Mouse (Mus musculus) mature B cell (primary cell): Measurements from ENCODE around the gene Rtn4rl1.

Source experiments
- in situ Hi-C: fragments of 300-500 bp; cut with MboI; formaldehyde crosslinking; loops from 2 replicates; pipeline ENCODE4 v1.14.3; 2019

Rtn4rl1 gene

GRCm38 (mm10) chr11:75193256-75194071, at the start of gene Rtn4rl1:
TSS of gene Rtn4rl1 (plus strand) at chr11:75193783.
- in situ Hi-C loops = loop anchor here (5.0 kb wide), 1 partner anchor 94 kb away; no protein-coding TSS in a partner anchor

GRCm38 (mm10) chr11:75145841-75146240, 47.7 kb upstream of the Rtn4rl1 start:
- in situ Hi-C loops = no loop called here

- in situ Hi-C loops = no loop called here
Observed at GRCm38 (mm10) chr11:75147106-75147845, 46.3 kb upstream of the Rtn4rl1 start.

GRCm38 (mm10) chr11:75147846-75148168, 45.8 kb upstream of the Rtn4rl1 start:
- in situ Hi-C loops = no loop called here

GRCm38 (mm10) chr11:75148332-75149035, 45.1 kb upstream of the Rtn4rl1 start:
- in situ Hi-C loops = no loop called here

GRCm38 (mm10) chr11:75150346-75150745, 43.2 kb upstream of the Rtn4rl1 start:
- in situ Hi-C loops = loop anchor here (10.0 kb wide), 1 partner anchor 166 kb away; no protein-coding TSS in a partner anchor

GRCm38 (mm10) chr11:75152603-75153557, 40.7 kb upstream of the Rtn4rl1 start:
- in situ Hi-C loops = loop anchor here (10.0 kb wide), 1 partner anchor 168 kb away; no protein-coding TSS in a partner anchor

- in situ Hi-C loops = loop anchor here (10.0 kb wide), 1 partner anchor 169 kb away; no protein-coding TSS in a partner anchor
Observed at GRCm38 (mm10) chr11:75154053-75154585, 39.5 kb upstream of the Rtn4rl1 start.

- in situ Hi-C loops = loop anchor here (10.0 kb wide), 1 partner anchor 171 kb away; no protein-coding TSS in a partner anchor
Observed at GRCm38 (mm10) chr11:75155985-75156384, 37.6 kb upstream of the Rtn4rl1 start.

- in situ Hi-C loops = loop anchor here (10.0 kb wide), 1 partner anchor 172 kb away; no protein-coding TSS in a partner anchor
Observed at GRCm38 (mm10) chr11:75156416-75156815, 37.2 kb upstream of the Rtn4rl1 start.

- in situ Hi-C loops = loop anchor here (10.0 kb wide), 1 partner anchor 172 kb away; no protein-coding TSS in a partner anchor
Observed at GRCm38 (mm10) chr11:75157037-75157436, 36.5 kb upstream of the Rtn4rl1 start.

- in situ Hi-C loops = loop anchor here (10.0 kb wide), 1 partner anchor 173 kb away; no protein-coding TSS in a partner anchor
Observed at GRCm38 (mm10) chr11:75157901-75158300, 35.7 kb upstream of the Rtn4rl1 start.

- in situ Hi-C loops = loop anchor here (10.0 kb wide), 1 partner anchor 174 kb away; no protein-coding TSS in a partner anchor
Observed at GRCm38 (mm10) chr11:75158432-75158831, 35.2 kb upstream of the Rtn4rl1 start.

GRCm38 (mm10) chr11:75159564-75159963, 34.0 kb upstream of the Rtn4rl1 start:
- in situ Hi-C loops = loop anchor here (10.0 kb wide), 1 partner anchor 175 kb away; no protein-coding TSS in a partner anchor

GRCm38 (mm10) chr11:75160954-75161353, 32.6 kb upstream of the Rtn4rl1 start:
- in situ Hi-C loops = no loop called here

GRCm38 (mm10) chr11:75161417-75162008, 32.1 kb upstream of the Rtn4rl1 start:
- in situ Hi-C loops = no loop called here

- in situ Hi-C loops = no loop called here
Observed at GRCm38 (mm10) chr11:75162591-75163080, 30.9 kb upstream of the Rtn4rl1 start.

GRCm38 (mm10) chr11:75163379-75163778, 30.2 kb upstream of the Rtn4rl1 start:
- in situ Hi-C loops = no loop called here

GRCm38 (mm10) chr11:75164051-75164450, 29.5 kb upstream of the Rtn4rl1 start:
- in situ Hi-C loops = no loop called here

- in situ Hi-C loops = no loop called here
Observed at GRCm38 (mm10) chr11:75164750-75165149, 28.8 kb upstream of the Rtn4rl1 start.
